Mouse (Mus musculus) ovary, postnatal 14 days (tissue): ENCODE data around the gene Cnfn.
"Not testable (repeated sequence)": the region's sequence is repeated elsewhere in the genome, so short reads cannot be mapped to it uniquely, and the experiment has no call there.

Experiments
- DNase-seq: peaks from one replicate; pipeline ENCODE4 v3.0.0; 2022; ENCODE audit warnings: low spot score

Cnfn gene

DNA sequence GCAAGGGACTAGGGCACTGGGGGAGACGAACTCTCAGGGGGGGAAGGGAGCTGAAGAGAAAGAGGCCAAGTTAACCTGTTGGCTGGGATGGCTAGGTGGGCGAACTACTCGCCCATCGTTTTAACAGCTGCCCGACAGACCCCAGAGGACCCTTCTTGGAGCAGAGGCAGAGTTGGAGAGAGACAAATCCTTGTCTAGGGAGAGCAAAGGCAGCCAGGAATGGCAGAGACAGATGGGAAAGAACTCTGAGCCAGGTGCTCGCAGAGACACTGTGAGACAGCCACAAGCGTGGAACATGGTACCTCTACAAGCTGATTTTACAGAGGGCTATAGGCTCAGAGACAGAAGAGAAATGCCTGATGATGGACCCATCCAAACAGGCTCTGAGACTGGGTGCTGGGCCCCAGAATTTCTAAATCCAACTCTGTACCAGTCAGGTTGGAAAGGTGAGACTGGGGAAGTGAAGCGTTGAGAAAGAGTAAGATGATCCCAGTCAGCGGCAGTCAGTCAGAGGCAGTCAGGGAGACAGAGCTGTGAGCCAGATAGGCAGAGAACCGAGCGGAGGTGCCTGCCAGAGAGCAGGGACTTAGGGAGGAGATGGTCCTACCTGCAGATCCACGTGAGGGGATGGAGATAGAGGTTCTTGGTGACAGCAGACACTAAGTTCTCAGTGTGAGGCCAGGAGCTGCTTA is at the start of gene Cnfn:
Cnfn (minus strand) TSS at position 667 of the 692 bp plus-strand sequence.
- DNase-seq: no peak

DNA sequence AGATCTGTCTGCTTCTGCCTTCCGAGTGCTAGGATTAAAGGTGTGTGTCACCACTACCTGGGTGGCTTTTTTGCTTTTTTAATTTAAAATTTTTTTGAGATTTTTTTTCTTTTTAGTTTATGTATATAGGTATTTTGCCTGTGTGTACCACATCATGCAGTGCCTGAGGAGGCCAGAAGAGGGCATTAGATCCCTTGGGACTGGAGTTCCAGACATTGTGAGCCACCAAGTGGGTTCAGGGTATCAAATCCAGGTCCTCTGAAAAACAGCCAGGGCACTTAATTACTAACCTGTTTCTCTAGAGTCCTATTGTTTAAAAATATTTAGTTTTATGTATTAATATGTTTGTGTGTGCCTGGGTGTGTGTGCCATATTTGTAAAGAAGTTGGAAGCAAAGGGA is 48.1 kb upstream of the Cnfn start:
- no peak for DNase-seq

- no peak for DNase-seq
These were observed 43.4 kb upstream of the Cnfn start, which contains the start of gene Cxcl17 for GRCm38 (mm10) chr7:25412833-25413441. Gene Cxcl17 (minus strand): TSS chr7:25412886.

DNA sequence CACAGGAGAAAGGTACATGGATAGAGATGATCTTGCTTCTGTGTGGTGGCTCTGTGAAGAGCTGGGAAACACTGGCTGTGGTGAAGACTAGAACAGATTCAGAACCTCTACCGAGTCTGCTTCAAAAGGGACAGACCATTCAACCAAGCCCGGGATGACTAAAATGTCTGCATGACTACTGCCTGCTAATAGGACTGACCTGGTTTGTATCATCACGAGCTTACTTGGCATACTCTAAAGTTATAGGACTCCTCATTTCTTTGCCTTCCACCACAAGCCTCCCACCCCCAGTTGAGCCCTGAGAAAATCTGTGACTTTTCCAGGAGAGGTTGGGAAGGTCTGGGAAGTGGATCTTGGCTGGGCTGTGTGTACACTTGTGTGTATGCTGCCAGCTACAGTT is 42.3 kb upstream of the Cnfn start:
- DNase-seq: no peak

DNA sequence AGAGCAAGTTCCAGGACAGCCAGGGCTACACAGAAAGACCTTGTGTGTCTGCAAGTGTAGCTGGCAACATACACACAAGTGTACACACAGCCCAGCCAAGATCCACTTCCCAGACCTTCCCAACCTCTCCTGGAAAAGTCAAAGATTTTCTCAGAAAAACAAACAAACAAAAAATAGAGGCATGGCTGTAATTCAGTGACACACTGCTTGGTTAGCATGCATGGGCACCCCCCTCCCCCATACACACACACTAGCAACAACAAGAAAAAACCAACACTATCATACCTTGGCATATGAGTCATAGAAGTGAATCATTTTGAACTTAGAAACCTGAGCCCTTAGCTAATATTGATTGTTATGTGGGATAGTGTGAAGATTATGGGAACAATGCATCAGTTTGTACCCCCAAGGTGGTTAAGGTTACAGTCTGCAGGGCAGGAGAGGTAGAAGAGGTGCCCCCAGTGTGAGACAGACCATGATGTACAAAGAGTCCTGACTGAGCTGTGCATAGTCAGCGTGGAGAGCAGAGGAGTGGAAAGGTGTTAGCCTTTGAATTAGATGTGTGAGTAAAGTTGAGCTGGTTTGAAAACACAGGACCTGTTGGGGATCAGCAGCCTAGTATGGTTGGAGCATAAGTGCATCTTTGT is 41.6 kb upstream of the Cnfn start:
- no peak for DNase-seq

DNA sequence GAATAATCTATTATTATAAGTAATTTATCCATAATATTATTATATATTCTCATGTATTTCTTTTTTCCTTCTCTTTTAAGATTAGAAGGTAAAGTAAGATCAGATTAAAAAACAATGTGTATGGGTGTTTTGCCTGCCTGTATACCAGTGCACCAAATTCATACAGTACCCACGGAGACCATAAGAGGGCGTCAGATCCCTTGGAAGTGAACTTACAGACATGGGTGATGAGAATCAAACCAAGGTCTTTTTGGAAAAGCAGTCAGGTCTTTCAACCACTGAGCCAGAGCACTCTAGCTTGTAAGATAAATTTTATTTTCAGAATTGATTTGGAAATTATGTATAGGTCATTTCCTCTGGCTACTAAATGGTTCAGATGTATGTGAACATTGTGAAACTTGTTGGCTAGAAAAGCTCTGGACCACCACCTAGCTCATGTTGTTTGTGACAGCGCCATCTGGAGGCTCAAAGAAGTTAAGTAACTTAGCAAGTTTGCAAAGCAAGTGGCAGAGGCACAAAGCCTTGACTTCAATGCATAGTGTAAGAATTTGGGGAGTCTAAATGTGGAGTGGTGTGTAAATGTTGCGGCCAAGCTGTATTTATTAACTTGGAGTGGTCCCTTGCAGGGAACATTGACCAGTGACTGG is 39.7 kb upstream of the Cnfn start:
- no peak for DNase-seq

- DNase-seq: no peak
These were observed 36.9 kb upstream of the Cnfn start for GRCm38 (mm10) chr7:25406468-25406867.

DNA sequence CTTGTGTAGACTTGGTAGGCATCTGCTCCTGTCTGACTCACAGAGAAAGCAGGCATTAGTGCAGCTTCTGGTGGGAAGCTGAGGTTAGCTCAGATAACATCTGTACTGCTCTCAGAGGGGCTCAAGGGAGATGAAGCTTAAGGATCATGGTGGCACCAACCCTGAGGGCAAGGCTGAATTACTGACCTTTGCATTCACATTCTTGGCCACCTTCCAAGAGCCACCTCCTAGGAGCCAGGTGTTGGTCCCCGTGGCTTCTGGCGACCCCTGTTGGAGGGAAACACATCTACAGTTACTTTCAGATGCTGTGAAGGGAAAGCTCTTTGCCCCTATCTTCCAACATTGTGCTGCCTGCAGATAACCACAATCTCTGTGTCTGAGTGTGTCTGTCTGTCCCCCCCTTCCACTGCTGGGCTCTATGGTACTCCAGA is 33.2 kb upstream of the Cnfn start:
- no peak for DNase-seq

DNA sequence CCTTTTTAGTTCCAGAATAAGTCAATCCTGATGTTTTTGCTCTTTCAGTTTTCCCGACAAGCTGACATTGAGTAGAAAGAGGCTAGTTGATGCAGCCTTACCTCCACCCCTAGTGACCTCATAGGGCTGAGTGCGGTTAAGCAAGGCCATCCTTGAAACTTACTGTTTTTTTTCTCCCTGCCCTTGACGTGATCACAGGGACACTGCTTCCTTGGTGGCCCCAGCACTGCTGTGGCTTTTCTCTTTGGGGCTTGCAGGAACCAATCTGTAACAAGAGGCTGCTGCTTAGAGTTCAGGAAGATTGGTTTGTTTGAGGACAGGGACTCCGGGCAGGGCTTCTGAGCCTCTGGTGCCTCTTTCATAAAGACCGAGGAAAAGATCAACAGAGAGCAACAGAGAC is 32.5 kb upstream of the Cnfn start:
- no peak for DNase-seq

- DNase-seq: no peak
These were observed 32.0 kb upstream of the Cnfn start for GRCm38 (mm10) chr7:25401551-25401950.

GRCm38 (mm10) chr7:25399028-25399427 is 29.5 kb upstream of the Cnfn start:
- not testable (repeated sequence) for DNase-seq

DNA sequence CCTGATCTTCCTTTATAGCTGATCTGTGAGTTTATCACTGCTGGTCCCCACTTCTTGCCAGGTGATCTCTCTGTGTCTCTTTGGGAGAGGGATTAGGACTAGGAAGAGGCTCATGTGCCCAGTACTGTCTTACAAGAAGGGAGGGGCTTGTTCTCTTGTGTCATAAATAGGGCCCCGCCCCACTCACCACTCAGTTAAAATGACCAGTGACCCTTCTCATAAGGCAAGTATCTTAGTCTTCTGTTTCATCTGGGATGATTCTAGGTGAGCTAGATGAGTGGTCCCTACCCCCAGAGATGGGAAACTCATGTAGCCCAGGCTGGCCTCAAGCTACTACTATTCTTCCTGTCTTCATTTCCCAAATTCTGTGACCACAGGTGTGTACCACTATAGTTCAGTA is 29.1 kb upstream of the Cnfn start, which contains the start of gene Lipe:
Lipe (minus strand) TSS at position 101 of the 400 bp plus-strand sequence.
- no peak for DNase-seq

- no peak for DNase-seq
These were observed 27.1 kb upstream of the Cnfn start for GRCm38 (mm10) chr7:25396621-25397020.

GRCm38 (mm10) chr7:25395558-25396521 is 26.3 kb upstream of the Cnfn start:
- peak; percentile 93 for DNase-seq

DNA sequence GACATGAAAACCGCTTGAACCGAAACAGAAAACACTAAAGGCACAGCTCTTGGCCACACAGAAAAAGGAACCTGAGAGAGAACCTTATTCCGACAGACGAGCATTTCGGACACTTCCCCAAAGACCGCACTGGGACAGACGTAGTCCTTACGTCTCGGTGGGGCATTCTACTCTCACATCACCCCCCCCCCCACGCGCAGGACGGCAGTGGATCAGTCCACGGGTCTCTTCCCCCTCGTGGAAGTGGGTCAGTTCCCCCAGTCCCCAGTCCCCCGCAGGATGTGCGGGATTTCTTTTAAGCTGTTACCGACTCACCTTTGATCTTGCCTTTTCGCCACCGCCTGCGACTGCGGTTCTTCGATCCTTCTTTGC is 25.6 kb upstream of the Cnfn start:
- no peak for DNase-seq

DNA sequence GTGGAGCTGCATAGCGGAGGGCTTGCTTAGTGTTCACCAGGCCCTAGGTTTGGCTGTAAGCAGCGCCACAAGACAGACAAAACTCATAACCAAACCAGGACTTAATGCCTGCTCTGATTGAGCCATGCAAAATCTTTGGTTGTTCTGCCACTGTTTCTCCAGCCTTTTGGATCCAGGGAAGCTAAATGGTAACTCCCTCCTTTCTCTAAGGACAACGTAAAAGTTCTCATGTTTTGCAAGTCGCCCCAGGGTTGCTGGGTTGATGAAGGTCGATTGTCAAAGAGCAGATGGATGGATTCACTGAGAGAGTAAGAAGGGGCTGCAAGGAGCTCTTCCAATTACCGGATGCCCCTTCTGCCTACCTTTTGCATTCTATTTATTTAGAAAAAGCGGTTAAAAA is 25.2 kb upstream of the Cnfn start:
- DNase-seq: no peak

GRCm38 (mm10) chr7:25393451-25394210 is 24.1 kb upstream of the Cnfn start:
- no peak for DNase-seq

- no peak for DNase-seq
These were observed 23.3 kb upstream of the Cnfn start for GRCm38 (mm10) chr7:25392851-25393250.

DNA sequence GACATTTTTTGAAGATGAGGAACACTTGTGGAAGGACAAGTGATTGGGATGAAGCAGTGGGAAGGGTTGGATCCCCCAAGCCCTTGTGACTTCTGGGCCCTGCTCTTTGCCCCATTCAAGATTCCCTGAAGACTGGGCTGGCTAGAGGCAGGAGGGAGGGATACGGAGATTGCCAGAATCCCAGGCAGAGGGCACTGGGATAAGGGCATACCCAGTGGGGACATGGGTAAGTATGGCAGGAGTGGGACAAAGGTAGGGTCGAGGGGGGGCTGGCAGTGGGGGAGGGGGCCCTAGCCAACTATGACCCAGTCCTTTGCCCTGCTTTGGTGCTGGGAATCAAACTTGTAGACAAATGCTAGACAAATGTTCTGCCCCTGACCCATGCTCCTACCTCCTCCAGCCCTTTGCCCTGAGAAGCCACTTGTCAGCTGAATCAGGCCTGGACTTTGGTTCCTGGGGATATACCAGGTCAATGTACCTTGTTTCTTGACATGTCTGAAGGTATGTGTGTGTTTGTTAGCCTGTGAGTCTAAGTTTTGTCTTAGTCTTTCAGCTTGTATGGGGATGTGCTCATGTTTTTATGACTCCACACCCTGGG is 22.4 kb upstream of the Cnfn start:
- no peak for DNase-seq

GRCm38 (mm10) chr7:25390986-25391385 is 21.5 kb upstream of the Cnfn start:
- DNase-seq: no peak
